Mouse (Mus musculus): ENCODE data around the gene Gm49776. TPM values are rescaled to one million over a fixed set of nuclear protein-coding genes. Genes with fewer than 3 reads are reported as not detected.

Gene Gm49776
- polyA plus RNA-seq (2012; rRNA removed), result 0.15 and 0.16 TPM in 2 replicates

DNA sequence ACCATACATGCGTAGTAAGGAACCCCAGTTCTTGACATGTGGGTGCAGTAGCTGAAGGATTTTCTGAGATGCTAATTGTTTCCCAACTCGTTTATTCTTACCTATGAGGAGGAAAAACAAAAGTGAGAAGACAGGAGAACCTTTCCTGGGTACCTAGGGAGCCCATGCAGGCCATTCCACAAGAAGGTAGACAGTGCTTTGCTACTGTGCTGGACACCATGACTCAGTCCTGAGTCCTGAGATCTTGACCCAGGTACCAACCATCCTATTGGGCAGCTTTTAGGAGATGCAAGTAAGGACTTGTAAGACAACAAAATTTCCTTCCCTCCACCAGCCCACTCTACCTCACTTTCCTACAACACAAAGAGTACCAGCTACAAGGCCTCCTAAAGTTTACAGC, at the start of gene Gm49776:
Gm49776 (minus strand) TSS at position 101 of the 400 bp plus-strand sequence.

DNA sequence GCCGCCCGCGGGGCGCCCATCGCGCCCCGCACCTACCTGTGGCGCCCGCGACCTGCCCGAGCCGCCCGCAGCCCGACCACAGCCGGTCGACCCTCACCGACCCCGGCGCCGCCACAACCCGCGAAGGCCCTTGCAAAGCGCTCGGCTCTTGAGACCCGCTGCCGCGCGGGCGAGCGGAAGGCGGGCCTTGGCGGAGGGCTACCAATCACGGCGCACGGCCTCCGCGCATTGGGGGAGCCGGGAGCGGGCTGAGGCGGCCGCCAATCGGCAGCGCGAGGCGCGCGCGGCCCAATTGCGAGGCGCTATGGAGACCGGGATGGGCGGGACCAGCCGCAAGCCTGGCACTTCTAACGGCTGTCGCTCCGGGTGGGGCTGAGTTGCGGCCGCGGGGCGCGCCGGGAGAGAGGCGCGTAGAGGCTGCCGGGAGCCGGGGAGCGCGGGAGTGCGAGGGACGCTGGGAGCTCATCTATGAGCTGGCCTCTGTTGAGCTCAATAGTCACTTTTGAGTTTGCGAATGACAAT, 31.0 kb upstream of the Gm49776 start, which contains the start of gene Dgcr8:
Dgcr8 (minus strand) TSS at position 180 of the 522 bp plus-strand sequence.

DNA sequence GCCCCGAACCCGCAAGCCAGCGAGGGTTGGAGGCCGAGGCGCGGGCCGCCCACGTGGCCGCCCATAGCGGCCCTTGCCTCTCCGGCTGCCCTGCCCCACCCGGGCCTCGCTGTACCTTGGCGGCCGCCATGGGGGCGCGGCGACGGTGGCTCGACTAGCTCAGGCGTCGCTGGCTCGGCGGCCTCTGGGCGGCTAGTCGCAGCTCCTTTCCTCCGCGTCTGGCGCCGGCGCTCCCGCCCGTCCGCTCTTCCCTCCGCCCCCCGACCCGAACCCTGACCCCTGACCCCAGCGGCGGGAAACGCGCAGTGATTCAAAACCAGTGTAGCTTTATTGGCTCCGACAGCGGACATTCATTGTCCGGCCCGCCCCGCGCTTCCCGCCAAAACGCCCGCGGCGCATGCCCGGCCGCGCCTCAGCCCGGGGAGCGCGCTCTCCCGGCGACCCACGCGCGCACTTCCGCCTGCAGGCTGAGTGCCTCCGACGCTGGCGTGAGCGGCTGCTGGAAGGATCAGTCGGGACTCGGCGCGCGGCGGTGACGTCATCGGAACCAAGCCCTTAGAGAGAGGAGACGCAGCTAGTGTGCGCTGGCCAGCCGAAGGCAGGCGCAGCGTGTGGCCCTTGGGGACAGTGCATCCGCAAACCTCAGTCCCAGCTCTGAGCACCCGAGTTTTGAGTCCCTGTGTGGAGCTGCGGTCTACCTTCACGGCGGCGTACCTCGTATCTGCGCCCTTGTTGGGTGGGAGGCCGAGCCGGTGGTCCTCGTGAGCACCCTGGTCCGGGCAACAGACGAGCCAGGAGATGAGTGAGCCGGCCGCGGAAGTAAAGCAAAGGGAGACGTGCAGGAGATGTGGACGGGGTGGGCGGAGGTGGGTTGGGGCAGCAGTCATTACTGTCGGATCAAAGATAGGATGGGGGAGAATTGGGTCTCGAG, 9.4 kb downstream of the Gm49776 start, which contains the start of the genes Trmt2a and Ranbp1:
Trmt2a (plus strand) TSS at position 247 of the 931 bp plus-strand sequence.
Ranbp1 (minus strand) TSS at position 300 of the 931 bp plus-strand sequence.

DNA sequence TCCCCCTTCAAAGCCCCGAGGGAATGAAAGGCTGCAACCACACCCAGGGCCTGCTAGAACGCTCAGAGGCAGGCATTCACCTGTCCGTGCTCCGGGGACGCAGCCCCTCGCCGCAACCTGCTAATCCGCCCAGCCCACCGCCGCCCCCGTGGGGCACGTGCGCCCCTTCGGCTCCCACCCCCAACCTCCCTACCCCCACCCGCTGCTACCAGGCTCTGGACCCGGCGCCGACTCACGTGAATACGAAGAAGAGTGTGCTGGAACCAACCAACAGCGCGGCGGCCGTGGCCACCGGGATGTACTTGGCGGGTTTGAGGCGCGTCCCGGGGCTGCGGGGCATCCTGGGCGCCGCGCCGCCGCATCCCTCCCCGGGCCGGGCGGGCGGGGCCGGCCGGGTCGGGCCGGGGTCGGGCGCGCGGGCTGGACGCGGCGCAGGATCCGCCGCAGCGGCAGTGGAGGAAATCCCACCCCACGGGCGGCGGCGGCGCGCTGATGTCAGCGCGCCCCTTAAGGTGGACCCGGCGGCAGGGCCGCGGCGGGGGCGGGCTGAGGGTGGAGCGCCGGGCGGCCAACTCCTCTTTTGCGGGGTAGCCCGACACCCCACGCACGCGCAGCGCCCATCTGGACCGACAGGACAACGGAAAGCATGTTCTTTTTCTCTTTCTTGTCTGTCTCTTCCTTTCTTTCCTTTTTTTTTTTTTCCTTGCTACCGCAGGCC, 23.3 kb downstream of the Gm49776 start, which contains the start of gene Zdhhc8:
Zdhhc8 (minus strand) TSS at position 466 of the 718 bp plus-strand sequence.

DNA sequence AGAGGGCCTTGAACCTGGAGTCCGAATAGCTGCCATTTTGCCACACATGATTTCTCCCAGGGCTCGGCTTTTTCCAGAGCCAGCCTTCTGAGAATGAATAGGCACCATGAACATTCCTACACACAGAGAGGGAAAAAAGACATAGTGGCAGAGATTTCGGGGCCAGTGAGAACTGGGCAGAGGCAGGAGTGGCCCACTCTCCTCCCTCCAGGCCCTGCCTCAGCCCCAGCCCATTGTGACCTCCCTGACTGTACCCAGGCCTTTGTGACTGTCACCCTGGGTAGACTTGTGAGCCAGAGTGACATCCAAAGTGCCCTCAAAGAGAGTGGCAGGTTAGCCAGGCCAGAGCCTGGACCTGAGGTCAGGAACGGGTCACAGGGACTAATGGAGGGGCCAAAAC, 40.5 kb downstream of the Gm49776 start, which contains the start of gene Ccdc188:
Ccdc188 (plus strand) TSS at position 301 of the 400 bp plus-strand sequence.

Other genes starting within 250 kb of the Gm49776 start
- 13.7 and 14.7 TPM in 2 replicates for gene Dgcr6, start 205.5 kb downstream of the Gm49776 start, polyA plus RNA-seq (2012; rRNA removed)
- gene Prodh, start 168.1 kb downstream of the Gm49776 start, polyA plus RNA-seq (2012; rRNA removed), result 4.6 and 4.8 TPM in 2 replicates
- gene Rtn4r, start 130.7 kb downstream of the Gm49776 start, polyA plus RNA-seq (2012; rRNA removed), result 0.26 TPM in 2 replicates
- not detected in 2 replicates for gene Ccdc188, start 40.4 kb downstream of the Gm49776 start, polyA plus RNA-seq (2012; rRNA removed)
- 3.6 and 4.7 TPM in 2 replicates for gene Zdhhc8, start 23.2 kb downstream of the Gm49776 start, polyA plus RNA-seq (2012; rRNA removed)
- 33.6 and 34.6 TPM in 2 replicates for gene Trmt2a, start 9.6 kb downstream of the Gm49776 start, polyA plus RNA-seq (2012; rRNA removed)
- 75.3 and 81.0 TPM in 2 replicates for gene Ranbp1, start 9.6 kb downstream of the Gm49776 start, polyA plus RNA-seq (2012; rRNA removed)
- gene Dgcr8, start 30.9 kb upstream of the Gm49776 start, polyA plus RNA-seq (2012; rRNA removed), result 13.6 and 16.7 TPM in 2 replicates
- gene Tango2, start 89.8 kb upstream of the Gm49776 start, polyA plus RNA-seq (2012; rRNA removed), result 56.0 and 64.7 TPM in 2 replicates
- gene Arvcf, start 89.9 kb upstream of the Gm49776 start, polyA plus RNA-seq (2012; rRNA removed), result 10.0 and 10.2 TPM in 2 replicates
- 58.8 and 62.0 TPM in 2 replicates for gene Txnrd2, start 168.1 kb upstream of the Gm49776 start, polyA plus RNA-seq (2012; rRNA removed)
- 91.2 and 92.4 TPM in 2 replicates for gene Comt, start 168.5 kb upstream of the Gm49776 start, polyA plus RNA-seq (2012; rRNA removed)
- 3.1 and 4.2 TPM in 2 replicates for gene Gnb1l, start 240.4 kb upstream of the Gm49776 start, polyA plus RNA-seq (2012; rRNA removed)
- 1.5 and 1.6 TPM in 2 replicates for gene Rtl10, start 240.6 kb upstream of the Gm49776 start, polyA plus RNA-seq (2012; rRNA removed)